Mouse (Mus musculus): ENCODE measurements around the gene Ctc1.
"Not testable (repeated sequence)": the region's sequence is repeated elsewhere in the genome, so short reads cannot be mapped to it uniquely, and the experiment has no call there.

Gene Ctc1

DNA sequence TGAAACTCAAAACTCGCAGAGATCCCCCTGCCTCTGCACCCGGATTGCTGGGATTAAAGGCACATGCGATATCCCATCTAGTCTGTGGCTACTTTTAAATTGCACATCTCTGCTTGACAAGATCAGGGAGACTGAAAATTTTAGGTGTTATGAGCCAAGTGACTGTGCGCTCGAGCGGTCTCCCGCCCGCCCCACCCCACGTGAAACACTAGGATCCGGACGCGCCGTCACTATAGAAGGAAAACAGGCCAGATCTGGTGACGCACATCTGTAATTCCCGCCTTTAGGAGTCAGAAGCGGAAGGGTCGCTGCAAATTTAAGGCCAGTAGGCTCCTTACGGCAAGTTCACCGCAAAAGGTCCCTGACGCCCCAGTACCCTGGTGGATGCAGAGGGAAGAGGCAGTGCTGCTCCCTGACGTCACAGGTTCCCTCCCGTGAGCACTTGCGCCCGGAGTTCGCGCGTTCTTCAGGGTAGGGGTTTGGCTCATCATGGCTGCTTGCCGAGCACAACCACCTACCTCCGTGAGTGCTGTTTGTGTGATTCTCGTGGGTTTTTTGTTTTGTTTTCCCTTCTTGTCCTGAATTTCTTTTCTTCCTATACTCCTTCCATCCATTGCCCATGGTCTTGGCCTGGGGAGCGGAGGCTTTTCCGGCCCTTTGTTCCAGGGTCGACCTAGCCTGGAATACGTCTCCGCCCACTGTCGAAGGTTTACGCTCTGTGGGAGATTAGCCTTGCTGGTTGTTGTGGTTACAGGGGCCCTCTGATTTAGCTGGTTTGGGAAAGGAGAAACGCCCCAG is at the start of gene Ctc1:
Ctc1 (plus strand) TSS at position 268 of the 798 bp plus-strand sequence.
- peak; percentile 92 to 94 for DNase-seq

DNA sequence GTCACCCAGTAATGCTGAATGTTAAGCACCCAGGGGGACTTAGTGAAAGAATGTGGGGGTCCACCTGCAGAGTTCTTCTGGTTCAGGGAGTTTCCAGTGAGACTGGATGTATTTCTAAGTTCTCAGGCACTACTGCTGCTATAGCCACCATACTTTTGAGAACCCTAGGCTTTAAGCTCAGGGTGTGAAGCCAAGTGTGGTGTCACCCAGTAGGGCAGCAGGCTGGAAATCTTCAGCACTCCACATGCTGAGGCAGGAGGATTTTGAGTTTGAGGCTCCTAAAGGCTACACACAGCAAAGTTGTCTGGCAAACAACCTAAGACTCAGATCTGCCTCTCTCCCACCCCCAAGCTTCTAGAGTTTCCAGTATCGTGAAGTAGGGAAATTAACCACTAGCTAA is 49.2 kb upstream of the Ctc1 start:
- DNase-seq = no peak

DNA sequence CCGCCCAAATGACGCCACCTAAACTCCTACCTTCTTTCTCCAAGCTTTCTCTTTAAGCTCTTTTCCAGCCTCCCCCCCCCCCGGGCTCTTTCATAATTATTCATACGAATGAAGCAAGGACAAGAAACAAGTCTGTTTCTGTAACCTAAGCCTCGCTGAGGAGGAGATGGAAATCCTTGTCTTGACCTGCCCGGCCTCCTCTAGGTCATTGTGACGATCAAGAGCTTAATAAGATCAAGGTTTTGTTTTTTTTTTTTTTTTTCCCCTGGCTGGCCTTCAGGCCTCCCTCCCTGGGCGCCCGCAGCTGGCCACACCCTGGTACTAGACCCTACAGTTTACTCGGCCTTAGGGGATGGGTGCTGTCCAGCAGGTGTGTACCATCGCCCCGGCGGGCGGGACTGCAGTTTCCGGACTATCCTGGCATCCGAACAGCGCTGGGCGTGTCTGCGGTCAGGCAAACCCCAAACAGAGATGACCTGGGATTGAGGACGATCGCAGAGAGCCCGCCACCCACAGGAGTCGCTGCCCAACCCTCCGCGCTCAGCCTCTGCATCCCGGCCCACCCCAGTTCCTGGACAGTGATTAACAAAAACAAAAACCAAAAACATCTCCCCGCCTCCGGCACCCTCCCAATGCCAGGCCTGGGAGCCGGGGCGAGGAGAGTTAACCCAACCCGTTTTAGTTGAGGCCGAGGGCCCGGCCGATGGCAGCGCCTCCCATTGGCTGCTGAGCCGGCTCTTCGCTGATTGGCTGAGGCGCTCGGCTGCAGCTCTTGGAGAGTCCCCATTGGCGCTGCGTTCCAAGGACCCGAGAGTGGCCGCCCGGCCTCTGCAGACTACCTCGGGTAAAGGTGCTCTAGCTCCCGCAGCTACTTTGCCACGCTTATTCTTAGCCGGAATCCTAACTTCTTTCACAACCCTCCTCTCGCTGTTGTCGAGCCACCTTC is 48.1 kb upstream of the Ctc1 start, which contains the start of gene Slc25a35:
Slc25a35 (plus strand) TSS at position 795 of the 946 bp plus-strand sequence.
- peak; percentile 78 to 81 for DNase-seq

DNA sequence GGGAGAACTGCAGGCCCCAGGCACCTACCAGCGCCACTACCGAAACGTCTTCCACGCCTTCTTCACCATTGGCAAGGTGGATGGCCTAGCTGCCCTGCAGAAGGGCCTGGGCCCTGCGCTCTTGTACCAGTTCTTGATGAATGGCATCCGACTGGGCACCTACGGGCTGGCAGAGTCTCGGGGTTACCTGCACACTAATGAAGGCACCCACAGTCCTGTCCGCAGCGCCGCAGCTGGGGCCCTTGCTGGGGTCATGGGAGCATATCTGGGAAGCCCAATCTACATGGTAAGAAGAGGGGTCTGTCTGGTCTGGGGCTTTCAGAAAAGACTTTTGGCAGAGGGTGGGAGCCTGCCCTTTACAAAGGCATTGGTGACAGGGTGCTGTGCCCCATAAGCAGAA is 47.0 kb upstream of the Ctc1 start:
- DNase-seq = no peak

DNA sequence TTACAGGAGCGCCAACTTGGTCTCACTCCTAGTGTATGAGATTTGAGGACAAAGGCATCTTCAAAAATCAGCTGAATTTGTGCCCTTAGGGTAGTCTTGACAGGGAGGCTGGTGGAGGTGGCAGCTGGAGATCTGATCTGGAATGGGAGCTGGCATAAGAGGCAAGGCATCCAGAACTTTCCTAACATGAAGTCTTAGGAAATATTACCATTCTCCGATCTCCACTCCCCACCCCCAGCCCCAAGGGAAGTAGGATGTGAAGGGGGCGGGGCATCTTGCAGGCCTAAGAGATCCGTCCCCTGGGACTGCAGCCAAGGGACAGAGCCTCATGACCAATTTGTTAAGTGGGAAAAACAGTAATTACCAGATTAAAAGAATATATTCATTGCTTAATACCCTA is 45.5 kb upstream of the Ctc1 start:
- no peak for DNase-seq

DNA sequence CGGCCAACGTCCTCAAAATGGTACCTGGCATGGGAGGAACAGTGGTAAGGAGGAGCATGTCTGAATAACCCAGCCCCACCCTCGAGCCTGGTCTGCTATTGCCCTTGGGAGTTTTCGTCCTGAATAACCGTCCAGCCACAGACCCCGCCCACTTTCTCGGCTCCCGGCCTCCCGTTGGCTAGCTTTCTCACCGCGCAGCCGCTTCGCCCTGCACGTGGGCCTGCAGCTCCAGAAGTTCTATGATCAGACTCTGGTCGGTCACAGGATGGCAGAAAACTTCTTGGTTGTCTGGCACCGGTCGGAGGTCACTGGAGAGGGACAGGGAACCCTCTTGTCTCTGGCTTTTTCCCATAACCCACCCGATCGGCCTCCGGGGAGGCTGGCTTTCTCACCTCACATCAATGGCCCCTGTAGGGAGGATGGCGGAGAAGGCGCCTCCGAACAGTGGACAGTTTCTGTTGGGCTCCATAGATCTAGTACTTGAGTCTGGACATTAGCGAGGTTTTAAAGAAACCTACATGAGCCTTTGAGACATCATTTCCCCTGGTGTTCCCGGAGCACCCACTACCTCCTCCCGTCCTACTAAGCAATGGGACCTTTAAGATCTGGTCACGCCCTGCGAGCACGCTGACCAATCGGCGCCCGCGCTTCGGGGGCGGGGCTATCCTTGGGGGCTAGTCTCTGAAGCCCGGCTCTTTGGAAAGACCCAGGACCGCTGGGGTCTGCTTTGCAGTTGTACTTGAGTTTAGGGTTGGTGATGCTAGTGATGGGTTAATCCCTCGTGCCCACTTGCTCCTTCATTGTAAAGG is 42.3 kb upstream of the Ctc1 start:
- peak; percentile 71 to 75 for DNase-seq

DNA sequence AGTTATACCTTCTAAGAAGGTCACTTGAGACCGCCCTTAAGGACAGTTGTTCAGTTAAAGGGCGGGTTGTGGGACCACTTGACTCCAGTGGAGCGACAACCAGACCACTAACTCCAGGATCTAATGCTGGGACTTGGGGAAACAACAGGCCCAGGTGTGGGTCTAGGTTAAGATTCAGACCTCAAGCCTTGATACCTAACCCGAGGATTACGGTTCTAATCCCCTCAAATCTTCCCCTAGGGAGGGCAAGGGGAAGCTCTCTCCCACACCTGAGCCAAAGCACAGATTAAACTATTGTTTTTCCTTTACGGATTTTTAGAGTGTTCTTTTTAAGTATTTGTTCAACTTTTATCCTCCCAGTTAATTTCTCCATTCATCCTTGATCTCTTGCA is 41.7 kb upstream of the Ctc1 start:
- no peak for DNase-seq

DNA sequence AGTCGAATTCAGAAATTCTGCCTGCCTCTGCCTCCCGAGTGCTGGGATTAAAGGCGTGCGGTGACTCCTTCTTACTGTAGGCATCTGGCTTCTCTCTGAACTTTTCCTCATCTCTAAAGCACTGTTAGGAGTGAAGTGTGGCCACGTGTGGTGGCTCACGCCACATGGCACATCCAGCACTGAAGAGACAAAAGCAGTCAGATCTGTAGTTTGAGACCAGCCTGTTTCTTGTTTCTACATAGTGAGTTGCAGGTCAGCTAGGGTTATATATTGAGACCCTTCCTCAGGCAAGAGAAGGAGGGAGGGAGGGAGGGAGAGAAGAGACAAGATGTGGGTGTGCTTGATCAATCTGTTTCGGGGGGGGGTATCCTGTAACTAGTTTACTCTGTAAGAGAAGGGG is 40.6 kb upstream of the Ctc1 start, which contains the start of gene Rangrf:
Rangrf (minus strand) TSS at position 101 of the 400 bp plus-strand sequence.
- DNase-seq = no peak

DNA sequence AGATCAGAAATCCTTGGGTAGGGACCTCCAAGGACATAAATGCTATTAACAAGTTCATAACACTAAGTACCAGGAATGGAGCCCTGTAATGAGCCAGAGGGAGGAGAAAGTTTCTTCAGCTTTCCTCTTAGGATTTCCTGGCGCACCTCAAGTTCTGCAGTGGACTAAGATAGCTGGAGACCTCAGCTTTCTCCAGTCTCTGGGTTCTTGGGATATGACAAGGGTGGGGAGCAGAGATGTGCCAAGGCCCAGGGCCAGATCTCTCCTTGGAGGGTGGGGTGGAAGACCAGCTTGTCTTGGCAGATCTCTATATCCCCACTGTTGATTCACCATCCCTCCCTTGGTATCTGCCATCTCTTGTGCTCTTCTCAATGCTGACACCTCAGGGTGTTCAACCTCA is 40.1 kb upstream of the Ctc1 start:
- DNase-seq = no peak

DNA sequence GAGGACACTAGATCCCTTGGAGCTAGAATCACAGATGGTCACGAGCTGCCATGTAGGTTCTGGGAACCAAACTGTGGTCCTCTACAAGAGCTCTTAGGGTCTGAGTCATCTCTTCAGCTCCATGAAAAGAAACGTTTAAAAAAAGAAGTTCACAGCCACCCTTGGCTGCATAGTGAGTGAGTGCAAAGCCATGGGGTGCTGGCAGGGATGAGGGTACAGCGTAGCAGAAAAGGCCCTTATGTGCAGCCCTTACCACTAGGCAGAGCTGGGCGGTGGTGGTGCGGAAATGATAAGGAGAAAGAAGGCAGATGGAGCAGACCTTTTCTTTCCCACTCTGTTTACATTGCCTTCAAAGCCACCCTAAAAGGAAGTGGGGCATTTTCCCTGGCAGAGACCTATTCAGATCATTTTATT is 36.4 kb upstream of the Ctc1 start:
- DNase-seq = no peak

DNA sequence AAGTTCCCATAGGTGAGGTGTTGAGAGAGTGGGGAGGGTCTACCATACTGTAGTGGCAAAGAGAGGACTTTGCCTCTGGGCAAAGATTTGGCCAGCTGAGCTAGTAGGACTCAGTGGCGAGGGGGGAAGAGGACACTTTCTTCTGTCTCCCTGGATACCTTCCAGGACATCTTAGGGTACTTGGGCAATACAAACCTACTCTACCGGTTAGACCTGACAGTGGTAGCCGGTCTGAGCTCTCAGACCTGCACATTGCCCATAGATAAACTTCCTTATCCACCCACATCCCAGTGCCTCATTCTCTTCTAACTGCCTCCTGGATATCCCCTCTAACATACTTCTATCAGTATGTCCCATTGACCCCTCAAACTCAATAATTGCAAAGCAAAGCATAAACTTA is 34.8 kb upstream of the Ctc1 start:
- no peak for DNase-seq

DNA sequence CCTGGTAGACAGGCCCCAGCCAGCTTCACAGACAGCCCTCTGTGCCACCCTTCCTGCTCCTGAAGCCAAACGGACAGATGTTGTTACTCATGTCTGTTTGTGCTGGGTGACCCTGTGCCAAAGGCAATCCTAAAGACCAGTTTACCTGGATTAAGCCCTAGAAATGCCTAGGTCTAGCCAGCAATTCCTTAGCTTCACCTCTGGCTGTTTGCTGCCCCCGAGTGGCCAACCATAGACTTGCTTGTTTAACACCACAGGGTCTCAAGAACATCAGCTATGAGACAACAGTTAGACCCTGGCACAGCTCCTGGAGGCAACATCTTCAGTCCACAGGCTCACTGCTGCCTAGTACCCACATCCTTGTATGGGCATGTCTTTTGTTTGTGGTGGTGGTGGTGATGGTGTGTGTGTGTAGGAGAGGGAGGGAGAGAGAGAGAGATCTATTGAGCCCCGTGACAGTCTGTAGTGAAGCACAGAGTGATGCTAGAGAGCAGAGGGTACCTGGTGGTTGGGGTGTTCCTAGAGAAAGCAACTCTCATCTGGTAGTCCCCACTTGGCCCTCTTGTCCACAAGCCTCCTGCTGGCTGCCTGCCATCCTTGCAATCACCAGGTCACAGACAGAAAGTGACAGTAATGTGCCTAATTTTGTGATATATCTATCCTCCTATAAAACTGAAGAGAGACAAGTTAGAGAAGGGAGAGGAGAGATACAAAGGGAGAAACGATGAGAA is 32.9 kb upstream of the Ctc1 start:
- peak; percentile 79 to 80 for DNase-seq

DNA sequence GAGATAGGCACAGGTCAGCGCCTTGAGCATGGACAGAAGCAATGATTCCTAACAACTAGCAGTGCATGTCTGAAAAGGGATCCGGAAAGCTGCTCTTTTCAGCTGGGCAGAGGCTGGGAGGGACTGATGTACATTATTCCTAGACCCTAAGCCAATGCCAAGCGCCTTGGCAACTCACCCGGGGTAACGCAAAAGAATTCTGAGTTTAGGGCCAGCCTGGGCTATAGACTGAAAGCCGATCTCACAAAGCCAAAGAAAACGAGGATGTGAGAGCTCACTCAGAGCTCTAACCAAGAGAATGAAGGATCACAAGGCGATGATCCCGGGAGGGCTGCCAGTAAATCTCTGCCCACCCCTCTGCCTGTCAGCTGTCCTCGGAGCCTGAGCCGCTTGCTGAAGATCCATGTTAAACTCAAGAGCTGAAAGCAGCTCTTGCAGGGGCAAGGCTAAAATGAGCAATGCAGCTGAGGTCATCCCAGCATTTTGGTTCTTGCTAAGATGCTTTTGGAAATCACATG is 28.3 kb upstream of the Ctc1 start:
- no peak for DNase-seq

DNA sequence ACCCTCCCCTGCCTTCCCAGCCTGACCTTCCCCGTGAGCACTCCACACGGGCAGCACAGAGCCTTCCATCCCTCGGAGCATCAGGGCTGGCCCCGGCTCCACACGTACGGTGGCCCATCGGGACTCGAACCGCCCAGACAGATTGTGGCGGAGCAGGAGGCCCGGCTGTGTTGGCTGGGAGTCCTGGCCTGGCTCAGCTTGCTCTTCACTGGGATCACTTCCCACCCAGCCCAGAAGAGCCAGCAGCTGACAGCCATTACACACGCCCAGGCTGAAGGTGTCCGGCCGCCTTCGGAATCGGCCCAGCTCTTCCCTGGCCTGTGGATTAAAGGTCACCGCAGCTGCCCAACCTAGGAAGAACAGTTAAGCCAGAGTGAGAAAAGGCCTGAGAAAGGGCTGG is 27.4 kb upstream of the Ctc1 start:
- DNase-seq = no peak

DNA sequence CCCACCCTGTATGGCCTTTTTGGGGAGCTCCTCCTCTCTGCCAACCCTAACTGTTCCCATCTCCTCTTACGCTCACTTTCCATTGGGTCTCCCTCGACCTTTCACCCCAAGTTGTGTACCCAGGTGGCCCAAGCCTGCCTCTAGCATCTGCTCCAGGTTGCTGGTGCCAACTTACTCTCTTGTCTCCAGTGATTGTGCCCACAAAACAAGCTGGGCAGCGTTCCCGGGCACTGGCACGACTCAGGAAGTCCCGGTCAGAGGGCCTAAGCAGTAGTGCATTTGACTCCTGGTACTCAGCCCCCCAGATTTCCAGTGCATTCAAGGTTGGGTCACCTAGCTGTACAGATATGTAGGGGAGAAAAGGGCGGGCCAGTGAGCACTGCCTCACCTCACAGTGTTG is 22.6 kb upstream of the Ctc1 start:
- DNase-seq = no peak

DNA sequence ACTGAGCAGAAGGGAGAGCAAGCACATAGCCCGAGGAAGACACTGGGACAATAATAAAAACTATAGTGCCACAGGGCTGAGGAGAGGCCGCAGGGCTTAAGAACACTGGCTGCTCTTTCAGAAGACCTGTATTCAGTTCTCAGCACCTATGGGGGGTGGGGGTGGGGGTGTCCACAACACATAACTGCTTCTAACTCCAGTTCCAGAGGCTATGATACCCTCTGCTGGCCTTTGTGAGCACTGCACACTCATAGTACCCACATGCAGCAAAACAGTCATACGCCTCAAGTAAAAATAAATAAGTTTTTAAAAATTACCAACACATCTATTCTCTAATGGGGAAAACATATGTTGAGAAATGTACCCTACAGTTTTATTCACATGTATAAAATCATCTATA is 21.3 kb upstream of the Ctc1 start:
- peak in 1 of 2 experiments; percentile 18 for DNase-seq

DNA sequence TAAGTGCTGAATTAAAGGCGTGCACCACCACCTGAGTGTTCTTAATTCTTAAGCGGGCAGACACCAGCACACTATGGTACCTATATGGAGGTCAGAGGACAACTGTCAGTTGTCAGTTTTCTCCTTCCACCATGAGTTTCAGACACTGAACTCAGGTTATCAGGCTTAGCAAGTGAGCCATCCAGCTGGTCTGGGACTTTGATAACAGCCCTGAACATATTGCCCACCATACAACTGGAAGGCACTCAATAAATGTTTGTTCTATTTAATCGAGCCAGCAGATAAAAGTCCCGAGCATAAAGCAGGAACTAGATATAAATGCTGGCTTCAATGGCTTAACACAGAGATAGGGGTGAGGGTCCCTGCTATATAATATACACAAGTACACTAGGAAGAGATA is 18.6 kb upstream of the Ctc1 start:
- DNase-seq = no peak

DNA sequence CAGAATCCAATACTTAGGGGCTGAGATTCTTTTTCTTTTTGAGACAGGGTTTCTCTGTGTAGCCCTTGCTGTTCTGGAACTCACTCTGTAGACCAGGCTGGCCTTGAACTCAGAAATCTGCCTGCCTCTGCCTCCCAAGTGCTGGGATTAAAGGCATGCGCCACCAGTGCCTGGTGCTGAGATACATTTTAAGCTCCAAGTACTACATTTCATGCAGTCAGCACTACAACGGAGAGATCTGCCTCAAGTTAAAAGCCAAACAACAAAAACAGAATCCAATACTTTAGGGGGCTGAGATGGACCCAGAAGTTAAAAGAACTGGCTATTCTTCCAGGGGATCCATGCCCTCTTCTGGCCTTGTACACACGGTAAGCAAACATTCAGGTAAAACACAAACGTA is 12.9 kb upstream of the Ctc1 start:
- not testable (repeated sequence) for DNase-seq

DNA sequence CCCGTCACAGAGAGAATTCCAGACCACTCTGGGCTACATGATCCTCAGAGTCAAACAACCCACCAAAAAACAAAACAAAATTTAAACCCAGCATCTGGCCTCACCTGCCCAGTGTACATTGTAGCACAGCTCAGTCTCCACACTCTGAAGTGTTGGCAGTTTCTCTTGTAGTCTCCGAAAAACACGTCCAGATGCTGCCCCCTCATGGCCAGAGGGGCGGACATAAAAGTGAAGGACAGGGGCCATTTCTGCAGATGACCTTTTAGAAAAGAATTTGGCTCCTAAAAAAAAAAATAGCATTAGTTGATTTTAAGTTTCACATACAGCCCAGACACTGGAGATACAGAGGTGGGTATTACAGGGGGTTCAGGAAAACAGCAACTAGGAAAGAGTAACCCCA is 12.1 kb upstream of the Ctc1 start:
- DNase-seq = no peak

DNA sequence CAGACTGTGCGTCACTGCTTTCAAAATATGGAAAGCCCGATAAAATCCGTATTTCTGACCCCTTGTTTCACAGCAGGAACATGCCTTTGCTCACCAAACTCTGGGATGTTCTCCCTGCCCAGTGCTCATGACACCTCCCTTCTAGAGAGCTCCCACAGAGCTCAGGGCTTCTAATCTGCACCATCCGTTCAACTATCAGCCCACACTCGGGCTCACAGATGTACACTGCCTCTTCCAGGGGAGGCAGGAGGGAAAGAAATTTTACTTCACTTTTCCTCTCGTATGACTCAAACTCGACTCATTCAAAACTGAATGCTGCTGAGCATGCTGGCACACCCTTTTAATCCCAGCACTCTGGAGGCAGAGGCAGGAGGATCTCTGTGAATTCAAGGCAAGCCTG is 10.5 kb upstream of the Ctc1 start:
- DNase-seq = no peak

DNA sequence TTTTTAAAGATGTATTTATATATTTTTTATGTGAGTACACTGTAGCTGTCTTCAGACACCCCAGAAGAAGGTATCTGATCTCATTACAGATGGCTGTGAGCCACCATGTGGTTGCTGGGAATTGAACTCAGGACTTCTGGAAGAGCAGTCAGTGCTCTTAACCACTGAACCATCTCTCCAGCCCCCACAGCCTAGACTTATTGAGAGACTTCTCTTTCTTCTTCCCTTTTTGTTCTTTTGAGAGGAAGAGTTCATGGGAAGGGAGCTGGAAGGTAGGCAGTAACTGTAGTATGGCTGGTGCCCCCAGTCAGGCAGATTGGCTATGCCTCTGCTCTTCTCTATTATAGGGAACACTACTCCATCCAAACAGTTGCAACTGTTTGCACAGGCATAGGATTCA is 9.1 kb upstream of the Ctc1 start:
- DNase-seq = not testable (repeated sequence)

Data from B cell, adult 2 months (primary cell).